Mouse (Mus musculus) megakaryocyte, embryonic 14.5 days (primary cell): Measurements from ENCODE around the gene Col11a2.

Source experiments
- FLI1 ChIP-seq: IDR thresholded peaks from 2 replicates; pipeline ENCODE4 v1.6.1; 2012; ENCODE audit warnings: low read length, inconsistent platforms, mixed read lengths
- GATA1 ChIP-seq: IDR thresholded peaks from 3 replicates; pipeline ENCODE4 v1.6.1; 2012; ENCODE audit warnings: mixed read lengths, low read length, inconsistent platforms, borderline replicate concordance

DNA sequence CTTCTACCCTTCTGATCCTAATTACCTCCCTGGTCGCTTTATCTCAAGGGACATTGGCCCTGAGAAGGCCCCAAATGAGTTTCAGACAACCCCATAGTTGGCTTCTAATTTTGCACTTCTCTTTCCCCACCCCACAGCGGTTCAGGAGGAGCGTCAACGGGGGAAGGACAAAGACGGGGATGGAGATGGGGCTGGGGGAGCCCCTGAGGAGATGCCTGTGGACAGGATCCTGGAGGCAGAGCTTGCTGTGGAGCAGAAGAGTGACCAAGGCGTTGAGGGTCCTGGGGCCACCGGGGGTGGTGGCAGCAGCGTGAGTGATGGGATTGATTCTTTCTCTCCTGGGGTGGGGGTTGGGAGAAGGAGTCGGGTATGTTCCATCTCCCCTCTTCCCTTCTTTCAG, 3.7 kb upstream of the Col11a2 start:
- TF ChIP-seq FLI1: no peak
- TF ChIP-seq GATA1: no peak
